Mouse (Mus musculus) cerebellum, adult 18-20 months (tissue): ENCODE results near the gene Kif24.

Experiments
- DNase-seq, 2 experiments: peaks; one replicate each; pipeline ENCODE4 v3.0.0; 2021

The Kif24 gene

DNA sequence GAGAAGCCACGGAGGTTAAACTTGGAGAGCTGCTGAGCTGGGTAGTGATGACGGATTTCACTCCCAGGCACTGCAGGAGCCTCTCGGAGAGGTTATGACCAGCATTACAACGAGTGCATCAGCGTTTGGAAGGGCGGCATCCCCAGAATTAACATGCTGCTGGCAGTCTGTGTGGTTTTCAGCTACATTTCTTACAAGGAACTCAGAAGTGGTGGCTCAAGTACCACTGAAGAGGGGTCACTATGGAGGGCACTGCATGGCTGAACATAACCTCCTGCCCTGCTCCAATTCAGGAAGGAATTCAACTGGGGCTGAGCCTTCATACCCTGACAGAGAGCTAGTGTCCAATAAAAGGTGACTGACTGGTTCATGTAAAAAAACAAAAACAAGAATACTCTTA is 66.3 kb downstream of the Kif24 start:
- DNase-seq: no peak

DNA sequence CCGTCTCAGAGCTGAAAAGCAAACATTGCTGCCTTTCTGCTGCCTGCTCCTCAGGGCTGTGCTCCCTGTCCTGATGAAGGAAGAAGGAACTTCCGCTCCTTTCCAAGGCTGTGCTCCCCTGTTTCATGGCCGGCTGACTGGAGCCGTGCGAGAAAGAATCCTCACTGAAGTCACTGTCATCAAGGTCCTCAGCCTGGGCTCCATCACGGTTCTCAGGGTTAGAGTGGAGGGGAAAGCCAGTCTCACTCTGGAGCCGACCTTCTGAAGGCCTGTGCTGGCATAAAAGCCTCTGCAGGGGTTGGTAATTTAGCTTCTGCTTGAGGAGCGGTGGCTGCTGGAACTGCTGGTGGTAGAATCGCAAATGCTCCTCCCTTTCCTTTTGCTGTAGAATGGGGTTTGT is 70.0 kb downstream of the Kif24 start:
- DNase-seq: no peak

GRCm38 (mm10) chr4:41391015-41391414 is 73.7 kb downstream of the Kif24 start:
- DNase-seq: no peak

GRCm38 (mm10) chr4:41390122-41390521 is 74.6 kb downstream of the Kif24 start:
- peak; percentile 83 to 85 for DNase-seq

- no peak for DNase-seq
Observed at GRCm38 (mm10) chr4:41389240-41389639, 75.4 kb downstream of the Kif24 start.

GRCm38 (mm10) chr4:41388616-41389015 is 76.1 kb downstream of the Kif24 start:
- no peak for DNase-seq

DNA sequence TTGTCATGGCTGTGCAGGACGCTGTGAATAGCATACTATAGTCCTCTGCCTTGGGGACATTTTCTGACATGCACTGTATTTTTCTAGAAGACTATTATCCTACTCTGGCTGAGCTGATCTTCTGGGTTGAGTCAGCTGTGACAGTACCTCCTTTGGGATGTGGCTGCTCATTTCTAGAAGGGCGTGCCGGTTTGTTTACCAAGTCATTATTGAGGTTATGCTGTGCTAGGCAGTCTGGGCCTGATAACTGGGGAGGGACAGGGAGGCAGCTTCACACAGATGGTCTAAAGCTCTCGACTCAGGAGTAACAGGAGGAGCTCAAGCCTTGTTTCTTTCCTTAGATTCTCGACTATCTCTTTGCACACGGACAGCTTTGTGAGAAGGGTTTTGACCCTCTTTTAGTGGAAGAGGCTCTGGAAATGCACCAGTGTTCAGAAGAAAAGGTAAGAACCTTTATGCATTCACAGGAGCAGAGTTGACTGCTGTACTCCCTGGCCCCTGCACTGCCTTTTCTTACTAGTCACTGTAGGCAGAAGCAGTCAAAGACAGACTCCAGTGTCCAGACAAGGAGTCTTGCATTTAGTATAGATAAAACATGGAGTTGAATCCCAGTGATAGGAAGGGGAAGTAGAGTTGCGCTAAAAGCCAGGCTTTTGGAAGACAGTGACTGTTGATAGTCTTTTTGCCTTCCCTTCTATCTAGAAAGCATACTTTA is 76.8 kb downstream of the Kif24 start:
- no peak for DNase-seq

DNA sequence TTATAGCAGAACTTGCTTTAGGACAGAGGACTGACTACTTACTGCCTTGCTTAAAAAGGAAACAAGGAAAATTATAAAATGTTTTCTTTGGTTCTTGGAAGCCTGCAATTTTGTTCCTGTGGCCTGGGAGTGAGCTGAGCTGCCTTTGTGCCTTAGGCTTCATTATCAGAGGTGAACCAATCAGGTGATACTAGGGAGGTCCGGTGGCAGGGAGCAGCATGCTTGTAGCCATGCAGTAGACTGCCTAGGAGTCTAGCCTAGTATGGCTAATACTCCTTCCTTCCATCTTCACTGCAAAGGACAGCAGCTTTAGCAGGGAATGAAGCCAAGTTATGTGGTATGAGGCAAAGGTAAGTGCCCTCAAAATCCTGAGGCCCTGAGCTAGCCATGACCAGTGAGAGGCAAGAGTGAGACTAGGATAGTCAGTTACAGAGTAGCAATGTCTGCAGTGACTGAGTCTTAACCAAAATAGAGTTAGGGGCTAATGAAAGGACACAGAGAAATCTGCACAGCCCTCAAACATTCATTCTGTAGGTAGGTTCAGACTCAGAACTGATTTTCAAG is 78.2 kb downstream of the Kif24 start:
- DNase-seq: no peak

DNA sequence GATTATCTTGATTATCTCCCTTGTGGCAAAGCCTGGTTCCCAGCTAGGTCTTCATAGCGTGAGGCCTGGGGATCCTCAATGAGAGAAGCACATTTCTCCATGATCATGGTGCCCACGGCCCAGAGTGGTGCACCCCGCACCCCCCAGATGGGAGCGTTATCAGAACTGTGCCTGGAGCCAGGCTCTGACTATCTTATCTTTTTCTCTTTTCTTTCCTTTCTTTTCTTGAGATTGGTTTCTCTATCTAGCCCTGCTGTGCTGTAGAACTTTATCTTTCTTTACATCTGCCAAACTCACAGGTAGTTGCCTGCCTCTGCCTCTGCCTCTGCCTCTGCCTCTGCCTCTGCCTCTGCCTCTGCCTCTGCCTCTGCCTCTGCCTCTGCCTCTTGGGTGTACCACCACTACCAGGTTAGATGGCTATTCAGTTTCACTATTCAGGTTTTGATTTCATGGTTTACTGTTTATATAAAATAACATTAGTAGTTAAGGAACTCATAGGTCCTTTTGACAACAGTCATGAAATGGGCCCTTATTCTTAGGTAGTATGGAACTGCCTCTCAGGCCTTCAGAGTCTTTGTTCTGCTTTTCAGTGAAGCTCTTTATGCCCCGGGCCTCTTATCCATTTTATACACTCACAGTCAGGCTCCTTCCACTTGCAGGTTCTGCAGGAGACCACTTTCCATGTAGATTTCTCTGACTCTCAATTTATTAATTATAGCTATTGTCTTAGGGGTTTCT is 83.3 kb downstream of the Kif24 start:
- DNase-seq: no peak

DNA sequence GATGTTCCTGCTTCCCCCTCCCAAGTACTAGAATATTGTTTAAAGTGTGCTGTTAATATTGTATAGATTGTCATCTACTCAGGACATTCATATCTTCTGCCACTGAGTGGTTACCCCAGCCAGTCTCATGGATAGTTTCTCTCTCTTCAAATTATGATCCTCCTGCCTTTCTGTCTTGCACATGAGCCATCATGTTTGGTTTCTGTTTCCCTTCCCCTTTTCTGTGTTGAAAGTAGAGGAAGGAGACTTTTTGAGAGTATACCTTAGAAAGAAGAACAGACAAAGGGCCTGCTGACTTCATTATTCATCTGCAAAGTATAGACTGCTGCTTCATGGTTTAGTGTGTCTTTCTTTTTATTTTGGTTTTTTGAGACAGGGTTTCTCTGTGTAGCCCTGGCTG is 87.1 kb downstream of the Kif24 start:
- DNase-seq: no peak

GRCm38 (mm10) chr4:41369702-41370437 is 94.8 kb downstream of the Kif24 start:
- DNase-seq: no peak

GRCm38 (mm10) chr4:41368198-41368597 is 96.5 kb downstream of the Kif24 start:
- no peak for DNase-seq

DNA sequence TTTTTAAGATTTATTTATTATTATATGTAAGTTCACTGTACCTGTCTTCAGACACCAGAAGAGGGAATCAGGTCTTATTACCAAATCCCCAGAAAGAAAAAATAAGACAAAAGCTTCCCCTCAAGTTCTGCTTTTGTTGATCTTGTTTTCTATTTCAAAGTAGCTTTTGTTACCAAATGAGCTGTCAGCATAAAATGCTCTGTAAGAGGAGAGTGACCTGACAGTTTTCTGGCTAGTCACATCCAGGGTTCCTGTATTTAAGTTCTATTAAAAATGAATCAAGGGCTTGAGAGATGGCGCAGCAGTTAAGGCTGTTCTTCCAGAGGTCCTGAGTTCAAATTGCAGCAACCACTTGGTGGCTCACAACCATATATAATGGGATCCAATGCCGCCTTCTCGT is 103.6 kb downstream of the Kif24 start:
- no peak for DNase-seq

DNA sequence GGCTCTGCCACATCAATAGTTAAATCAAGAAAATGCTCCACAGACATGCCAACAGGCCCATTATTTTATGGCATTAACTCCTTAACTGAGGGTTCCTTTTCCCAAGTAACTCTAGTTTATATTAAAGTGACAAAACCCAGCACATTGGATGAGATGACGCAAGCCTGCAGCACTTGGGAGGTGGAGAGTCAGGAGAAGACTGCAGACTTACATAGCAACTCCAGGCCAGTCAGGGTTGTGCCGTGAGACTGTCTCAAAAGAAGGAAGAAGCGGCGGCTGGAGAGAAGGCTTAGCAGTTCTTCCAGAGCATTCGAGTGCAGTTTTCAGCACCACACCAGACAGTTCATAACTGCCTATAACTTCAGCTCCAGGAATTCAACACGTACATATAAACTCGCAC is 105.3 kb downstream of the Kif24 start:
- DNase-seq: no peak

DNA sequence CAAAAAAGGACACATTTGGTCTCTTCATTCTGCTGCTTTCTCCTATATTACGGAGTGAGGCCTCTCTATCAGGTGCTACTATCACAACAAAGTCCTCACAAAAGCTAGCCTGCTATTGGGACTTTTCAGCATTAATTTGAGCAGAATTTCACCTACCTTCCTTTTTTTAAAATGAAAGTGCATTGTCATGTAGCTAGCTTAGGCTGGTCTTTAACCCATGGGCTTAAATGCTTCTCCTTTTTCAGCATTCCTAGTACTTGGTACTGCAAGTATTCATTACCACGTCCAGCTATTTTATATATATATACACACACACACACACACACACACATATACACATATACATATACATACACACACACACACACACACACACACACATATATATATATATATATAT is 106.0 kb downstream of the Kif24 start:
- DNase-seq: no peak

DNA sequence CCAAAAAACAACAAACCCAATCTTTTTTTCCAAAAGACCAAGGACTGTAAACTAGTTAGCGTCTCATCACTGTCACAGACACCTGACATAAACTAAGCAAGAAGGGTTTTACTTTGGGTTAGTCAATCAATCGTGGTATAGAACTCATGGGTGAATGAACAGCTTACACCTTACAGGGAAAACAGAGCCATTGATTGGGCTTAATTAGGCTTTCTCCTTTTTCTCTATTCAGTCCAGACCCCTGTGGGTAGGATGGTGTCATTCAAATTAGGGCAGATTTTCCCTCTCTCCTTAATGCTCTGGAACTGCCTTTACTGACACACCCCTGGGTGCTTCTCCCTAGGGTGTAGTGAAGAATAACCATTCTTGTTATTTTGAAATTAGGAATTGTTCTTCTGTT is 107.5 kb downstream of the Kif24 start:
- no peak for DNase-seq

- no peak for DNase-seq
Observed at GRCm38 (mm10) chr4:41353265-41353664, 111.4 kb downstream of the Kif24 start.

GRCm38 (mm10) chr4:41352758-41353157 is 111.9 kb downstream of the Kif24 start:
- no peak for DNase-seq

GRCm38 (mm10) chr4:41349199-41349591 is 115.5 kb downstream of the Kif24 start:
- DNase-seq: no peak

DNA sequence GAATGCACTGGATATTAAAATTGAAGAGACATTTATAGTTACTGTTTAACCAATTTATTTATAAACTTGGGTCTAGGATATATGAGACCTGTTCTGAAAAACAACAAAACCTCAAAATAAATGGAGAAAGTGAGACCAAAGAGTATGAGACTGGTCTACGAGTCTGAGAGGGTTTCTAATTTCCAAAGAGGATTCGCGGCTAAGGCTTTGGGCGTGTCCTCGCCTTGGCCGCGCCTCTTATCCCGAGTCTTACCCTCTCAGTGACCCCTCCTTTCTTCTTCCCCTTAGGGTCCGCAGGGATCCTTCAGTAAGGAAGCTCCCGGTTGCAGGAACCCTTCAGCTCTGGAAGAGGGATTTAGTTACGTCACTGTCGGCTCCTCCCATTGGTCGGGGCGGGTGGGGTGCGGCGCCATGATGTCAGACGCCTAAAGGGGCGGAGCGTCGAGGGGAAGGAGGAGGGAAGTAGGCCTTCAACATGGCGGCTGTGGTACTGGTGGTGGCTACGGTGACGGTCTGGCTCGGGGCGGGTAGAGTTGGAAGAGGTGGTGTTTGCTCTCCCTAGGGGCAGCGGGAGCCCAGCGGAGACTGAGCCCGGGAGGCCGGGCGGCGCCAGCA is 116.0 kb downstream of the Kif24 start, which contains the start of gene Ubap1:
Gene Ubap1 (plus strand): TSS at position 413 of the 615 bp plus-strand sequence.
- peak; percentile 91 to 96 for DNase-seq

DNA sequence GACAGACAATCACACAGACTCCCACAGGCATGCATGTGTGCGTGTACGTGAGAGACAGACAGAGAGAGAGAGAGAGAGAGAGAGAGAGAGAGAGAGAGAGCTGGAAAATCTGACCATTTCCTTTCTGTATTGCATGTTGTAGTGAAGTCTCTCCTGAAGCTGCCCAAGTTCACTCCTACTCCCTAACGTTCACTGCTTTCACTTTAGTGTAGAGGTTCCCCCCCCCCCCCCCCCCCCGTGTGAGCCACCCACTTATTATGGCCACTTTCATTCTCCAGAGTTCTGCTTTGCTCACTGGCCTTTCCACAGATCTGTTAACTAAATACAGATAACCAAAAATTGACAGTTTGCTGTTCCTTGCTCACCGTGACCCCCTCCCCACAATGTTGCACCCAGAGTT is 116.8 kb downstream of the Kif24 start:
- DNase-seq: no peak

GRCm38 (mm10) chr4:41346011-41346410 is 118.7 kb downstream of the Kif24 start:
- no peak for DNase-seq
